Mouse (Mus musculus): ENCODE measurements at regions not wholly inside any gene's neighbourhood (a gene's known extent, or its start where the extent isn't known, plus 50 kb on each side); places are given as distances from the start of the nearest gene placed in this dataset.
A peak's percentile ranks its signal among the peaks of the same experiment; 100 is the strongest.

DNA sequence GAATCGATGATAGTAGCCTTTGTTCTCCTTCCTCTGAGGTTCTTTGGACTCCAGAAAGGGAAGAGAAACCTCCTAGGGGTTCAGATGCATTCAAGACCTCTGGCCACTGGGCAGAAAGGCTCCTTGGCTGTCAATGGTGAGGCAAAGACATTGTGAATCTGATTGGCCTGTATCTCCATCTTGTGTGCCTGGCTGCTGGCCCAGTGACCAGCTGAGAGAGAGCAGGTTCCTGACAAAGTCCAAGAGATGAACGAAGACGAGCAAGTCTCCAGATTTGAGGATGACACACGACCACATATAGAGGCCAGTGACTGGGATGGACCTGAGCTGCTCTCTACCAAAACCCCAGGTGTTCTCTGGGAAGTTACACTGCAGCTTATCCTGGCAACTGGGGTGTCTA, 305.4 kb upstream of the Zmiz1 start:
- H3K27me3 ChIP-seq (replicated peaks; ENCODE audit: control insufficient read depth, insufficient read depth, low read length): no peaks in the 10 kb centered on the region
- WGBS: 81% methylated on average over 4 of the region's 4 CpGs
- no peak overlapping the region for H3K4me2 ChIP-seq (replicated peaks; ENCODE audit: low read depth)
- no peak overlapping the region for H3K27ac ChIP-seq (ENCODE audit: low read depth, low read length)
- H3K4me1 ChIP-seq (replicated peaks; ENCODE audit: control insufficient read depth, insufficient read depth, low read length): no peaks in the 10 kb centered on the region
- TF ChIP-seq CTCF (IDR thresholded peaks at IDR 0.05; ENCODE audit: low read depth): no peak
- no peaks in the 10 kb centered on the region for H3K9me3 ChIP-seq (ENCODE audit: control insufficient read depth)
- ATAC-seq: no peak
- no peak overlapping the region for H3K4me3 ChIP-seq (ENCODE audit: low read depth, low read length)
- no peak overlapping the region for H3K9ac ChIP-seq (ENCODE audit: low read depth, low read length)
- no peaks in the 10 kb centered on the region for H3K36me3 ChIP-seq (ENCODE audit: control insufficient read depth, insufficient read depth)

DNA sequence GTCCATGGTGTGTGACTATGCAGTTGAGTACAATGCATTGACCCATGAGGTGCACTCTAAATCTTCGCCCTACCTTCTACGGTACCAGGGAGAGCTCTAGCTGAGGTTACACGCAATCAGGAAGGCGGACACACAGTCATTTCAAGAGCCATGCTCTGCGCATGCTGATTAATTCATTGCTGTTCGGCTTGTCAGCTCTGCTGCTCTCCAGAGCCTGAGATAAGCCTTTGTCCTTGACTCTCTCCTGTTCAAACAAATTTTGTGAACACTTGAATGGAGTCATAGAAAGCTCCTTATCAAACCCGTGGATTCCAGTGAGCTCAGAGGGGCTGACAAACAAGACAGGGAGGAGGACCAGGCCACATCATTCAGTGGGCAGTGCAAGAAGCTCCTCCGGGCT, 304.8 kb upstream of the Zmiz1 start:
- H3K4me2 ChIP-seq (replicated peaks; ENCODE audit: low read depth): no peak overlapping the region
- no peaks in the 10 kb centered on the region for H3K36me3 ChIP-seq (ENCODE audit: control insufficient read depth, insufficient read depth)
- H3K4me3 ChIP-seq (ENCODE audit: low read depth, low read length): no peak overlapping the region
- H3K4me1 ChIP-seq (replicated peaks; ENCODE audit: control insufficient read depth, insufficient read depth, low read length): no peaks in the 10 kb centered on the region
- no peak for ATAC-seq
- WGBS: 61% methylated on average over 8 of the region's 8 CpGs
- no peak overlapping the region for H3K27ac ChIP-seq (ENCODE audit: low read depth, low read length)
- no peaks in the 10 kb centered on the region for H3K27me3 ChIP-seq (replicated peaks; ENCODE audit: control insufficient read depth, insufficient read depth, low read length)
- TF ChIP-seq CTCF (IDR thresholded peaks at IDR 0.05; ENCODE audit: low read depth): no peak
- H3K9ac ChIP-seq (ENCODE audit: low read depth, low read length): no peak overlapping the region
- no peaks in the 10 kb centered on the region for H3K9me3 ChIP-seq (ENCODE audit: control insufficient read depth)

DNA sequence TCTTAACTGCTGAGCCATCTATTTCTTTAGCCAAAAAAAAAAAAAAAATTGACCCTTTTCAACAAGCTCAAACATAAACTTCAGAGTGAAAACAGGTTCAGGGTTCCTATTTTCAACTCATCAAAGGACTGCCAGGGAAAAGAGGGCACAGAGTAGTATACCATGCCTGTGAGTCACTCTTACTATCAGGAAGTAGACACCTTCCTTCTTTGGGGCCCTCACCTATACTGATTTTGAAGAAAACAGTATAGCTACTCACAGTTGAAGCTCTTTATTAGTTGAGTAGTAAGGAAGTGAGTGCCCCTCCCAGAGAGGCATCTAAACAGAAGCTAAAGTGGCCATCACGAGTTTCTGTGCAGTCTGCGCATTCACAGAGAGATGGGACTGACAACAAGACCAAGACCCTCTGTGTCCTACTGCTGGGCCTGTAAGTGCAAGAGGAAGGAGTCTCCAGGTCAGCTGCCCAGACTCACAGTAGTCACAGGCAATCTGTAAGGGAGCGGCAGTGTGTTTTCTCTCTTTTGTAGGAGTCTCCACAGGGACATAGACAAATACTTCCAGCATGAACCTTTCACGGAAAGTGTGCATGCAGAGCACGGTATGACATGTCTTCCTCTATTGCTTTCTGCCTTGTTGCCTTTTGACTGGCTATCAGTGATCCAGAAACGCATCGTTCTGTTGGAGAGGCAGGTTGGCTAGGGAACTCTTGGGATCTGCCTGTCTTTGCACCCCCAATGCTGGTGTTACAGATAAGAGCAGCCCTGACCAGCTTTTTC, 303.8 kb upstream of the Zmiz1 start:
- ATAC-seq: peak; percentile 83
- Histone ChIP-seq H3K4me2 (replicated peaks; ENCODE audit: low read depth) (no peak overlapping the region), H3K27ac (ENCODE audit: low read depth, low read length) (no peak overlapping the region), H3K9ac (ENCODE audit: low read depth, low read length) (no peak overlapping the region), H3K36me3 (ENCODE audit: control insufficient read depth, insufficient read depth) (no peaks in the 10 kb centered on the region), H3K4me1 (replicated peaks; ENCODE audit: control insufficient read depth, insufficient read depth, low read length) (no peaks in the 10 kb centered on the region), H3K27me3 (replicated peaks; ENCODE audit: control insufficient read depth, insufficient read depth, low read length) (no peaks in the 10 kb centered on the region), H3K4me3 (ENCODE audit: low read depth, low read length) (no peak overlapping the region), H3K9me3 (ENCODE audit: control insufficient read depth) (no peaks in the 10 kb centered on the region)
- no peak for TF ChIP-seq CTCF (IDR thresholded peaks at IDR 0.05; ENCODE audit: low read depth)
- 57% methylated on average over 7 of the region's 7 CpGs for WGBS

DNA sequence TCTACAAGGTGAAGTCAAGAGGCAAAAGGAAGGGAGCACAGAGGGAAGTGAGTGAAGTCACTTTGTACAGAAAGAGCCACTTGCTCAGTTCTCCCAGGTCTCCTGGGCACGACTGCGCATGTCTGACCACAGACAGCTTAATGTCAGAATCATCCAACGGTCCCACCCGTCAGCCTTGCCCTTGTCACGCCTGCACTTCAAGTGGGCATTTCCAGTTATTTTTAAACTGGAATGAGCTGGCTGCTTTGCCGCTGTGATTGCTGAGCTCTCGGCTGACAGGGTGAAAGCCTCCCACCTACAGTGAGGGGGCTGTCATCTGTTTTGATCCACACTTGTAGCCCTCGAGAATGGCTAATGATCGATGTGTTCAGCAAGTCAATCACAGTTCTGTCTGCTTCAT, 302.8 kb upstream of the Zmiz1 start:
- Histone ChIP-seq H3K36me3 (ENCODE audit: control insufficient read depth, insufficient read depth) (no peaks in the 10 kb centered on the region), H3K27ac (ENCODE audit: low read depth, low read length) (no peak overlapping the region), H3K9ac (ENCODE audit: low read depth, low read length) (no peak overlapping the region), H3K4me2 (replicated peaks; ENCODE audit: low read depth) (no peak overlapping the region), H3K4me3 (ENCODE audit: low read depth, low read length) (no peak overlapping the region), H3K9me3 (ENCODE audit: control insufficient read depth) (no peaks in the 10 kb centered on the region), H3K4me1 (replicated peaks; ENCODE audit: control insufficient read depth, insufficient read depth, low read length) (no peaks in the 10 kb centered on the region), H3K27me3 (replicated peaks; ENCODE audit: control insufficient read depth, insufficient read depth, low read length) (no peaks in the 10 kb centered on the region)
- WGBS: 62% methylated on average over 9 of the region's 9 CpGs
- no peak for TF ChIP-seq CTCF (IDR thresholded peaks at IDR 0.05; ENCODE audit: low read depth)
- ATAC-seq: no peak

DNA sequence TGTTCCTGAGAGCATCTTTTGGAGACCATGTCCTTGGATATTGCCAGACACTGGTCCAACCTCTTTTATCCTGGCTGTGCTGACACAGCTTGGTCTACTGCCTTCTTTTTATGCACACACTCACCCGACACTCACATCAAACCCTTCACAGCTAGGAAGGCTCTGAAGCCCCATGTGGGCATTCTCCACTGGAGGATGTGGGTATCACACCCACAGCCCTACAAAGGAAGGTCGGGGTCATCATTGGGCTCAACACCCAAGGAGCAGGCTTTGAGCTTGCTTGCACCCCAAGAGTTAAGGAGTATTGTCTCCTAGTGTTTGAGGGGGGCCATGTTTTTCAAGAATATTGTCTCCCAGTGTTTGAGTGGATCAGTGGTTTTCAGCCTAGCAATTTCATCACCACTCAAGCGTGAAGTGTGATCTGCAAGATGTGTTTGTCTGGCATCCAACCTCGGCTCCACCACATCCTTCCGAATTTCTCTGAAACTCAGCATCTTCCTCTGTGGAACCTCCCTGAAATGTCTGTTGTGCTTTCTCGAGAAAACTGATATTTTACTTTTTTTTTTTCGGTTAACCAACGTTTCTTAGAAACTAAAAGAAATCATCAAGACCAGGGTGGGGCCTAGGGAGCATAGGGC, 297.2 kb upstream of the Zmiz1 start:
- 87% methylated on average over 8 of the region's 8 CpGs for WGBS
- Histone ChIP-seq H3K27ac (ENCODE audit: low read depth, low read length) (no peak overlapping the region), H3K4me3 (ENCODE audit: low read depth, low read length) (no peak overlapping the region), H3K9me3 (ENCODE audit: control insufficient read depth) (no peaks in the 10 kb centered on the region), H3K9ac (ENCODE audit: low read depth, low read length) (no peak overlapping the region), H3K27me3 (replicated peaks; ENCODE audit: control insufficient read depth, insufficient read depth, low read length) (no peaks in the 10 kb centered on the region), H3K4me1 (replicated peaks; ENCODE audit: control insufficient read depth, insufficient read depth, low read length) (no peaks in the 10 kb centered on the region), H3K4me2 (replicated peaks; ENCODE audit: low read depth) (no peak overlapping the region), H3K36me3 (ENCODE audit: control insufficient read depth, insufficient read depth) (no peaks in the 10 kb centered on the region)
- no peak for ATAC-seq
- no peak for TF ChIP-seq CTCF (IDR thresholded peaks at IDR 0.05; ENCODE audit: low read depth)

DNA sequence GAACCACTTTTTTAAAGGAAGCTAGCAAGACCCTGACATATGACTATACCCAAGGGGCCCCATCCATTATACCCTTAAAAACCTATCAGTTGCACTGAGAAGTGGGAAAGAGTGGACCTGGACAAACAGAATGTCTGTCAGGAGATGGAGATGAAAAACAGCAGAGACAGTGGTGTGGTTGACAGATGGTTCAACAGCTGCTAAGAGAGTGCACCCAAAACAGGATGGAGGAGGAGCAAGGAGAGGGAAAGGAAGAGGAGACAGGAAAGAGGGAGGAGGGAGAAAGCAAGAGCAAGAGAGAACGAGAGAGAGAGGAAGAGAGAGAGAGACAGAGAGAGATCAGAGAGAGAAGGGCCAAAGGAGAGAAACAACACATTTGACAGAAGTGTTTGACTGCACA, 292.8 kb upstream of the Zmiz1 start:
- Histone ChIP-seq H3K4me3 (ENCODE audit: low read depth, low read length) (no peak overlapping the region), H3K27ac (ENCODE audit: low read depth, low read length) (no peak overlapping the region), H3K4me2 (replicated peaks; ENCODE audit: low read depth) (no peak overlapping the region), H3K9me3 (ENCODE audit: control insufficient read depth) (no peaks in the 10 kb centered on the region), H3K36me3 (ENCODE audit: control insufficient read depth, insufficient read depth) (no peaks in the 10 kb centered on the region), H3K27me3 (replicated peaks; ENCODE audit: control insufficient read depth, insufficient read depth, low read length) (no peaks in the 10 kb centered on the region), H3K4me1 (replicated peaks; ENCODE audit: control insufficient read depth, insufficient read depth, low read length) (no peaks in the 10 kb centered on the region; the same call in 1 of the 2 replicates), H3K9ac (ENCODE audit: low read depth, low read length) (no peak overlapping the region)
- ATAC-seq: no peak
- no peak for TF ChIP-seq CTCF (IDR thresholded peaks at IDR 0.05; ENCODE audit: low read depth)
- 38% methylated on average over 1 of the region's 1 CpGs for WGBS

Measured in intestine, postnatal 0 days (tissue).